ENCODE assay signal across 8 mouse cellular contexts in the genomic region with DNA sequence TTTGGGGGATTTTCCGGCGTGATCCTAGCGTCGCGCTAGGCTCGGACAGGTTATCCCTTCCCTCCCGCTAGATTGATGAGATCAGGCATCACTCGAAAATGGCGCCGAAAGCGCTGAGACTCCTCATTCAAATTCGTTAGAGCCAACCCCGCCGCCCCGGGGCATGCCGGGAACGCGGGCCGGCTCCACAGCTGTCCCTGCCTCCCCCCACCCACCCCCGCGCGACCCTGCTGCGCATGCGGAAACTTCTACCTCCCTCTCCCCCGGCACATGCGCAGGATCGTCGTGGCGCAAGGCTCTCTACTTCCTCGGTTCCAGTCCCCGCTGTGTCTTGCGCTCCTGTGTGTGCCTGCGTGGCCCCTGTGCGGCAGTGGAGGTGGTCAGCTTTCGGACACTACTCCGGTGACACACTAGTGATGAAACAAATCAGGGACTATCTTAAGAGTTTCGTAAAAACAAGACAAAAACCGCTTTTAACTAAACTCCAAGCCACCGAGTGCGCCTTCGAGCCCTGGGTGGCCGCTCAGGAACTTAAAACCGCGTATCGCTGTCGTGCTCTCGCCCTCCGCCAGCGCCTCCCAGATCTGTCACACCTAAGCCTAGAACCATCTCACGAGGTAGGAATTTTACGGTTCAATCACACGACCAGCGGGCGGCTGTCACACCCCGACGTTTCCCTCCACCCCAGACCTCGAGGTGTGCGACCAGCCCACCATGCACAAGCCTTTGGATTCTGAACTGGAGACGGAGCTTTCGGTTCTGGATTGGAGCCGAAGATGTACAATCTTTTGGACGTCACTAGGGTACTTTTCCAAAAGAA. TPM values are rescaled to one million over a fixed set of nuclear protein-coding genes. Genes with fewer than 3 reads are reported as not detected.
DNase-seq lines count a peak whose midpoint lies in the region; ATAC-seq and TF ChIP-seq lines count a peak whose summit lies in the region.

No protein-coding gene starts in this region.

- intact Hi-C loops in gastrocnemius, adult 2 months (cut with DNase I), result loop anchor here (2.0 to 5.0 kb wide), 3 partner anchors 32 to 92 kb away; a partner anchor contains a TSS

- peak; percentile 81 for ATAC-seq in common myeloid progenitor, adult 5-6 weeks (replicated peaks; ENCODE audit: low read depth, poor library complexity, severe bottlenecking)

- DNase-seq in ZHBTc4 (ENCODE audit: low read depth, low spot score), result peak; percentile 97
- DNase-seq in gastrocnemius, adult 2 months, result peak; percentile 99
- DNase-seq in hindlimb bud, embryonic 11.5 days (ENCODE audit: extremely low spot score, low read depth, low spot score), result peak; percentile 89
- DNase-seq in left cerebral cortex, adult 8-10 months (ENCODE audit: low spot score in 2 of 2), result peak; percentile 83 to 92
- peak; percentile 97 to 98 for DNase-seq in right cerebral cortex, postnatal 10 days (ENCODE audit: low spot score in 2 of 2)
- peak; percentile 96 for DNase-seq in urinary bladder, postnatal 25 days (ENCODE audit: low spot score)

- peak overlapping the region; percentile 92 for H3K27ac ChIP-seq in gastrocnemius, adult 2 months

- H3K4me3 ChIP-seq in gastrocnemius, adult 2 months, result peak overlapping the region; percentile 90
- H3K4me3 ChIP-seq in megakaryocyte, embryonic 14.5 days (replicated peaks), result peak overlapping the region; percentile 92

- no peak for TF ChIP-seq CTCF in gastrocnemius, adult 2 months (IDR thresholded peaks at IDR 0.05)

- H3K27me3 ChIP-seq in megakaryocyte, embryonic 14.5 days (replicated peaks), result no peaks in the 10 kb centered on the region

- H3K9me3 ChIP-seq in megakaryocyte, embryonic 14.5 days, result no peaks in the 10 kb centered on the region

- H3K4me1 ChIP-seq in megakaryocyte, embryonic 14.5 days, result peaks cover 40% of the 10 kb centered on the region

- no peaks in the 10 kb centered on the region for H3K36me3 ChIP-seq in megakaryocyte, embryonic 14.5 days (replicated peaks; ENCODE audit: low read length)

RNA-seq across cellular contexts. Expression of a gene that starts 41.6 kb away (rescaled TPM):
- 0.19 and 0.87 TPM in 2 replicates for total RNA-seq in common myeloid progenitor, adult 5-6 weeks (2017)
- total RNA-seq in gastrocnemius, adult 2 months (2021), result not detected
- 1 to 10 TPM in 1 of 4 experiments, under 1 TPM in 3; 0.42 to 1.2 (median 0.72) TPM for total RNA-seq in left cerebral cortex, adult 8-10 months (2022)
- not detected in 2 replicates for polyA plus RNA-seq in megakaryocyte, embryonic 14.5 days (2012; ENCODE audit: insufficient read depth, low replicate concordance)

RNA-seq across cellular contexts. Expression of a gene that starts 50.8 kb away (rescaled TPM):
- total RNA-seq in common myeloid progenitor, adult 5-6 weeks (2017), result 19.4 and 22.4 TPM in 2 replicates
- 1 to 10 TPM; 6.6 to 8.5 TPM for total RNA-seq in gastrocnemius, adult 2 months (2021)
- 10 to 100 TPM; 13.6 to 15.4 (median 14.6) TPM for total RNA-seq in left cerebral cortex, adult 8-10 months (2022)
- 0.22 TPM in 1 of 2 replicates, not detected in the other for polyA plus RNA-seq in megakaryocyte, embryonic 14.5 days (2012; ENCODE audit: insufficient read depth, low replicate concordance)

Comparison
In these comparisons a context has a peak if more than half of its experiments do, and no peak if none do; other contexts are left out.
1. Peak in every context shown above with its lines: DNase-seq, ATAC-seq, H3K4me3 ChIP-seq and H3K27ac ChIP-seq.